Mouse (Mus musculus) brain, adult 10 weeks (tissue): ENCODE data around the gene Skap2. TPM values are rescaled to one million over a fixed set of nuclear protein-coding genes. Genes with fewer than 3 reads are reported as not detected.

Experiments
- polyA plus RNA-seq: library from polyadenylated mRNA; stranded (reverse); fragments of 350-450 nt; fragmentation: Illumina TruSeq; extraction: RNeasy Lipid Tissue Mini Kit (QIAGEN cat#74804); gene quantifications from one replicate; pipeline ENCODE4 v1.2.3, GENCODE M21; 2015; ENCODE audit warnings: low read depth, low replicate concordance

The Skap2 gene
- polyA plus RNA-seq = 14.4 TPM

DNA sequence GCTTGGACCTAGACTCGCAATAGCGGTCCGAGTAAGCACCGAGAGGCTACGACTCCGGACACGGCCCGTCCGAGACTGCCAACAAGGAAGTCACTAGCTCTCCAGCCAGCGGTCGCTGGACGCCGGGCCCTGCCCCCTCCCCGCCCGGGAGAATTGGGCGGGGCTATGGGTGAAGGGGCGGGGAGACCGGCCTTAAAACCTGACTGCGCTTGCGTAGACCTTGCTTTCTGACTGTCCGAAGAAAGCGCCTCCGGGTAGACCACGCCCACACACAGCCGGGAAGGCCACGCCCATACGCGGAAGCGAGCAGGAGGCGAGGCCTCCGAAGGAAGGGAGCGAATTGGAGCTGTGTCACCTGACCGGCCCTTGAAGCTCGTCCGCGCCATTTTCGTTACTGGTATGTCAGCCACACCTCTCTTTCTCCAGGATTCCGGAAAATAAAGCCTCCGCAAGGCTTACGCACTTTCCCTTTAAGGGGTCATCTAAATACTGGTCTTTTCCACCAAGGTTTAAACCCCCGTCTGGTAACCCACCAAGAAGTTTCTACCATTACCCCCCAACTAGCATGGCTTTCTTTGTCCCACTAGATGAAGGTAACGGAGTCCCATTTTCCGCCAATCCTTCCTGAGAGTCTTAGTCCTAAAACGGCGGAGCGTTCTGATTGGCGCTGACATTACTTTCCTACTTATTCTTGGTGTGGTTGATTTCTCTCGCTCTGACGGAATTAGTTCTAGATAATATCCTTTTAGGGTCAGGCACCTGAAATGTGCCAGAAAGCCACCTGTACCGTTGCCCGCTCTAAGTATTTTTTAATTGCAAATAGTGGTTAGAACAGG lies at the start of gene Skap2:
Gene Skap2 (minus strand): TSS at position 141 of the 836 bp plus-strand sequence.

Other genes starting within 250 kb of the Skap2 start
- gene Hoxa1, start 145.8 kb upstream of the Skap2 start, polyA plus RNA-seq = not detected
- gene Hoxa2, start 152.3 kb upstream of the Skap2 start, polyA plus RNA-seq = not detected
- gene 5730596B20Rik, start 164.9 kb upstream of the Skap2 start, polyA plus RNA-seq = not detected
- not detected for gene Hoxa4, start 179.2 kb upstream of the Skap2 start, polyA plus RNA-seq
- gene Hoxa5, start 192.0 kb upstream of the Skap2 start, polyA plus RNA-seq = not detected
- gene Hoxa6, start 196.2 kb upstream of the Skap2 start, polyA plus RNA-seq = not detected
- not detected for gene Hoxa3, start 200.8 kb upstream of the Skap2 start, polyA plus RNA-seq
- gene Gm28308, start 200.8 kb upstream of the Skap2 start, polyA plus RNA-seq = not detected
- not detected for gene Hoxa7, start 209.3 kb upstream of the Skap2 start, polyA plus RNA-seq
- not detected for gene Hoxa9, start 218.5 kb upstream of the Skap2 start, polyA plus RNA-seq
- not detected for gene Hoxa10, start 228.3 kb upstream of the Skap2 start, polyA plus RNA-seq
- not detected for gene Hoxa11, start 233.3 kb upstream of the Skap2 start, polyA plus RNA-seq
- not detected for gene Hoxa13, start 248.3 kb upstream of the Skap2 start, polyA plus RNA-seq